Mouse (Mus musculus): ENCODE data around the gene Epb41l5. TPM values are rescaled to one million over a fixed set of nuclear protein-coding genes. Genes with fewer than 3 reads are reported as not detected.

Gene Epb41l5
- polyA plus RNA-seq, 2 experiments, result 6.1 to 12.1 TPM

- WGBS, result 85% methylated on average over 3 of the region's 3 CpGs
- TF ChIP-seq POLR2A (IDR thresholded peaks at IDR 0.05; ENCODE audit: borderline replicate concordance, extremely low read depth, insufficient read depth, insufficient read length), result no peak
- Histone ChIP-seq H3K4me3 (replicated peaks; ENCODE audit: low read length) (no peak overlapping the region), H3K27ac (replicated peaks; ENCODE audit: low read depth, low read length) (no peak overlapping the region), H3K9ac (ENCODE audit: low read depth, low read length, severe bottlenecking) (no peak overlapping the region), H3K9me3 (ENCODE audit: control insufficient read depth, low read length) (no peaks in the 10 kb centered on the region), H3K4me1 (ENCODE audit: control insufficient read depth, insufficient read depth, low read length) (peaks cover 14% of the 10 kb centered on the region), H3K36me3 (ENCODE audit: control insufficient read depth, insufficient read depth, low read length) (0 out of 2 replicates have a peak, but pooled peaks cover 4% of the 10 kb centered on the region), H3K27me3 (ENCODE audit: control insufficient read depth, insufficient read depth, low read length) (no peaks in the 10 kb centered on the region), H3K4me2 (replicated peaks; ENCODE audit: low read depth, low read length, severe bottlenecking) (no peak overlapping the region)
- DNase-seq (ENCODE audit: low spot score), result no peak
- no peak for ATAC-seq (ENCODE audit: low FRiP score, low read depth)
Measured at GRCm38 (mm10) chr1:119505951-119506350, 142.8 kb downstream of the Epb41l5 start.

- H3K36me3 ChIP-seq (ENCODE audit: control insufficient read depth, insufficient read depth, low read length), result 0 out of 2 replicates have a peak, but pooled peaks cover 4% of the 10 kb centered on the region
- H3K4me1 ChIP-seq (ENCODE audit: control insufficient read depth, insufficient read depth, low read length), result peaks cover 14% of the 10 kb centered on the region
- peak within 1 kb of the TSS; percentile 72 for H3K9ac ChIP-seq (ENCODE audit: low read depth, low read length, severe bottlenecking)
- 3% methylated on average over 56 of the region's 57 CpGs for WGBS
- peak within 1 kb of the TSS; percentile 51 for H3K4me2 ChIP-seq (replicated peaks; ENCODE audit: low read depth, low read length, severe bottlenecking)
- no peaks in the 10 kb centered on the region for H3K9me3 ChIP-seq (ENCODE audit: control insufficient read depth, low read length)
- DNase-seq (ENCODE audit: low spot score) (peak; percentile 96), ATAC-seq (ENCODE audit: low FRiP score, low read depth) (peak; percentile 99)
- TF ChIP-seq POLR2A (IDR thresholded peaks at IDR 0.05; ENCODE audit: borderline replicate concordance, extremely low read depth, insufficient read depth, insufficient read length), result no peak
- H3K27ac ChIP-seq (replicated peaks; ENCODE audit: low read depth, low read length), result peak within 1 kb of the TSS; percentile 48; the same call in 1 of the 2 replicates
- H3K4me3 ChIP-seq (replicated peaks; ENCODE audit: low read length), result peak within 1 kb of the TSS; percentile 70
- no peaks in the 10 kb centered on the region for H3K27me3 ChIP-seq (ENCODE audit: control insufficient read depth, insufficient read depth, low read length)
Measured at GRCm38 (mm10) chr1:119504260-119505062, 144.3 kb downstream of the Epb41l5 start, which contains the start of gene Ralb. TSS of gene Ralb (minus strand) at chr1:119504794.

- H3K4me1 ChIP-seq (ENCODE audit: control insufficient read depth, insufficient read depth, low read length), result peaks cover 13% of the 10 kb centered on the region
- no peak for TF ChIP-seq POLR2A (IDR thresholded peaks at IDR 0.05; ENCODE audit: borderline replicate concordance, extremely low read depth, insufficient read depth, insufficient read length)
- DNase-seq (ENCODE audit: low spot score) (no peak), ATAC-seq (ENCODE audit: low FRiP score, low read depth) (no peak)
- H3K27me3 ChIP-seq (ENCODE audit: control insufficient read depth, insufficient read depth, low read length), result no peaks in the 10 kb centered on the region
- H3K36me3 ChIP-seq (ENCODE audit: control insufficient read depth, insufficient read depth, low read length), result 0 out of 2 replicates have a peak, but pooled peaks cover 4% of the 10 kb centered on the region
- H3K4me2 ChIP-seq (replicated peaks; ENCODE audit: low read depth, low read length, severe bottlenecking), result peak overlapping the region; percentile 51
- peak overlapping the region; percentile 72 for H3K9ac ChIP-seq (ENCODE audit: low read depth, low read length, severe bottlenecking)
- H3K4me3 ChIP-seq (replicated peaks; ENCODE audit: low read length), result peak overlapping the region; percentile 70
- no peaks in the 10 kb centered on the region for H3K9me3 ChIP-seq (ENCODE audit: control insufficient read depth, low read length)
- WGBS, result 14% methylated on average over 5 of the region's 5 CpGs
- peak overlapping the region; percentile 48; the same call in 1 of the 2 replicates for H3K27ac ChIP-seq (replicated peaks; ENCODE audit: low read depth, low read length)
Measured at GRCm38 (mm10) chr1:119503808-119504207, 145.0 kb downstream of the Epb41l5 start.

GRCm38 (mm10) chr1:119503181-119503580 is 145.6 kb downstream of the Epb41l5 start:
- WGBS, result 81% methylated on average over 3 of the region's 3 CpGs
- no peaks in the 10 kb centered on the region for H3K9me3 ChIP-seq (ENCODE audit: control insufficient read depth, low read length)

GRCm38 (mm10) chr1:119502729-119503128 is 146.1 kb downstream of the Epb41l5 start:
- 91% methylated on average over 11 of the region's 11 CpGs for WGBS
- no peak overlapping the region for H3K27ac ChIP-seq (replicated peaks; ENCODE audit: low read depth, low read length)
- H3K9me3 ChIP-seq (ENCODE audit: control insufficient read depth, low read length), result no peaks in the 10 kb centered on the region
- peak overlapping the region; percentile 51 for H3K4me2 ChIP-seq (replicated peaks; ENCODE audit: low read depth, low read length, severe bottlenecking)
- H3K36me3 ChIP-seq (ENCODE audit: control insufficient read depth, insufficient read depth, low read length), result 0 out of 2 replicates have a peak, but pooled peaks cover 4% of the 10 kb centered on the region
- H3K4me1 ChIP-seq (ENCODE audit: control insufficient read depth, insufficient read depth, low read length), result peaks cover 6% of the 10 kb centered on the region
- no peak for TF ChIP-seq POLR2A (IDR thresholded peaks at IDR 0.05; ENCODE audit: borderline replicate concordance, extremely low read depth, insufficient read depth, insufficient read length)
- DNase-seq (ENCODE audit: low spot score) (no peak), ATAC-seq (ENCODE audit: low FRiP score, low read depth) (no peak)
- H3K9ac ChIP-seq (ENCODE audit: low read depth, low read length, severe bottlenecking), result no peak overlapping the region
- no peaks in the 10 kb centered on the region for H3K27me3 ChIP-seq (ENCODE audit: control insufficient read depth, insufficient read depth, low read length)
- no peak overlapping the region for H3K4me3 ChIP-seq (replicated peaks; ENCODE audit: low read length)

More at GRCm38 (mm10) chr1:119503181-119503580, 145.6 kb downstream of the Epb41l5 start:
- Histone ChIP-seq H3K4me2 (replicated peaks; ENCODE audit: low read depth, low read length, severe bottlenecking) (peak overlapping the region; percentile 51), H3K27ac (replicated peaks; ENCODE audit: low read depth, low read length) (no peak overlapping the region), H3K4me1 (ENCODE audit: control insufficient read depth, insufficient read depth, low read length) (peaks cover 6% of the 10 kb centered on the region), H3K9ac (ENCODE audit: low read depth, low read length, severe bottlenecking) (no peak overlapping the region), H3K36me3 (ENCODE audit: control insufficient read depth, insufficient read depth, low read length) (0 out of 2 replicates have a peak, but pooled peaks cover 4% of the 10 kb centered on the region), H3K4me3 (replicated peaks; ENCODE audit: low read length) (peak overlapping the region; percentile 70), H3K27me3 (ENCODE audit: control insufficient read depth, insufficient read depth, low read length) (no peaks in the 10 kb centered on the region)
- DNase-seq (ENCODE audit: low spot score) (no peak), ATAC-seq (ENCODE audit: low FRiP score, low read depth) (no peak)
- TF ChIP-seq POLR2A (IDR thresholded peaks at IDR 0.05; ENCODE audit: borderline replicate concordance, extremely low read depth, insufficient read depth, insufficient read length), result no peak

All from limb, embryonic 14.5 days (tissue).